Mouse (Mus musculus) intestine, postnatal 0 days (tissue): ENCODE measurements around the gene Cdk2ap2. TPM values are rescaled to one million over a fixed set of nuclear protein-coding genes. Genes with fewer than 3 reads are reported as not detected.

Source experiments
- ATAC-seq: fragments of 200-750 bp; cut with Nextera tagmentation; 2 replicates; pipeline ENCODE4 v1.8.0; 2017; ENCODE audit warnings: mild to moderate bottlenecking, moderate TSS enrichment, moderate library complexity
- H3K27ac ChIP-seq: fragments of 300-500 bp; sonication (generic); 2 replicates; pipeline ENCODE4 v1.5.1; 2014; ENCODE audit warnings: mild to moderate bottlenecking, low read depth, low read length, moderate library complexity
- H3K27me3 ChIP-seq: fragments of 300-500 bp; sonication (generic); replicated peaks from 2 replicates; pipeline ENCODE4 v1.6.1; 2014; ENCODE audit warnings: low read length, mixed read lengths; ENCODE audit not compliant: control insufficient read depth, insufficient read depth
- H3K36me3 ChIP-seq: fragments of 300-500 bp; sonication (generic); 2 replicates; pipeline ENCODE4 v1.6.1; 2014; ENCODE audit warnings: mild to moderate bottlenecking, moderate library complexity; ENCODE audit not compliant: control insufficient read depth, insufficient read depth
- H3K4me1 ChIP-seq: fragments of 300-500 bp; sonication (generic); replicated peaks from 2 replicates; pipeline ENCODE4 v1.6.1; 2014; ENCODE audit warnings: antibody characterized with exemption, low read length, mixed read lengths; ENCODE audit not compliant: control insufficient read depth, insufficient read depth
- H3K4me2 ChIP-seq: fragments of 300-500 bp; sonication (generic); replicated peaks from 2 replicates; pipeline ENCODE4 v1.6.1; 2014; ENCODE audit warnings: low read depth, mild to moderate bottlenecking, moderate library complexity
- H3K4me3 ChIP-seq: fragments of 300-500 bp; sonication (generic); 2 replicates; pipeline ENCODE4 v1.5.1; 2014; ENCODE audit warnings: low read depth, low read length
- H3K9ac ChIP-seq: fragments of 300-500 bp; sonication (generic); 2 replicates; pipeline ENCODE4 v1.6.1; 2014; ENCODE audit warnings: mild to moderate bottlenecking, low read depth, low read length
- H3K9me3 ChIP-seq: fragments of 300-500 bp; sonication (generic); 2 replicates; pipeline ENCODE4 v1.6.1; 2016; ENCODE audit warnings: mixed run types; ENCODE audit not compliant: control insufficient read depth
- CTCF ChIP-seq: sonication (generic); IDR thresholded peaks from 2 replicates; pipeline ENCODE4 v1.5.1; 2016; ENCODE audit warnings: low read depth, mild to moderate bottlenecking, control low read depth, antibody characterized with exemption, moderate library complexity
- WGBS: fragments of 180-500 bp; shearing (Covaris S2); extraction: QIAGEN DNeasy Blood & Tissue Kit; methylation state at CpG from one replicate; pipeline ENCODE4 v1.1.7; 2014; 5-methylcytosine and 5-hydroxymethylcytosine counted together
- polyA plus RNA-seq: library from polyadenylated mRNA; unstranded; fragments of >200 nt; fragmentation: Nextera tagmentation; extraction: Ambion mirVana; gene quantifications from 2 replicates; pipeline ENCODE4 v1.2.1, GENCODE M21; 2015

Cdk2ap2 gene
- polyA plus RNA-seq, 1 experiment from 2014 or later, result 108 TPM

GRCm38 (mm10) chr19:4095802-4096201 lies 1.2 kb upstream of the Cdk2ap2 start:
- no peak for TF ChIP-seq CTCF
- 70% methylated on average over 3 of the region's 3 CpGs for WGBS
- H3K27ac ChIP-seq, result no peak overlapping the region
- no peak overlapping the region for H3K4me2 ChIP-seq
- peaks cover 3% of the 10 kb centered on the region; the same call in 1 of the 2 replicates for H3K4me1 ChIP-seq
- H3K9ac ChIP-seq, result no peak overlapping the region
- no peaks in the 10 kb centered on the region for H3K27me3 ChIP-seq
- no peaks in the 10 kb centered on the region; the same call in 1 of the 2 replicates for H3K36me3 ChIP-seq
- no peaks in the 10 kb centered on the region for H3K9me3 ChIP-seq
- no peak overlapping the region for H3K4me3 ChIP-seq
- ATAC-seq, result no peak

- peaks cover 3% of the 10 kb centered on the region; the same call in 1 of the 2 replicates for H3K4me1 ChIP-seq
- no peaks in the 10 kb centered on the region for H3K27me3 ChIP-seq
- 0% methylated on average over 21 of the region's 21 CpGs for WGBS
- peak overlapping the region; percentile 85 for H3K27ac ChIP-seq
- TF ChIP-seq CTCF, result no peak
- peak; percentile 59 for ATAC-seq
- peak overlapping the region; percentile 76 for H3K4me2 ChIP-seq
- H3K9ac ChIP-seq, result peak overlapping the region; percentile 38
- H3K9me3 ChIP-seq, result no peaks in the 10 kb centered on the region
- peak overlapping the region; percentile 51 for H3K4me3 ChIP-seq
- H3K36me3 ChIP-seq, result no peaks in the 10 kb centered on the region; the same call in 1 of the 2 replicates
These were observed 451 bp downstream of the Cdk2ap2 start for GRCm38 (mm10) chr19:4097441-4097825.

GRCm38 (mm10) chr19:4098426-4098825 lies 1.4 kb downstream of the Cdk2ap2 start:
- no peak overlapping the region for H3K4me3 ChIP-seq
- H3K4me2 ChIP-seq, result peak overlapping the region; percentile 93
- WGBS, result 88% methylated on average over 13 of the region's 13 CpGs

GRCm38 (mm10) chr19:4099056-4099455 lies 2.1 kb downstream of the Cdk2ap2 start:
- Histone ChIP-seq H3K9ac (no peak overlapping the region), H3K27me3 (no peaks in the 10 kb centered on the region), H3K27ac (peak overlapping the region; percentile 79), H3K9me3 (no peaks in the 10 kb centered on the region), H3K4me3 (no peak overlapping the region), H3K4me1 (peaks cover 3% of the 10 kb centered on the region; the same call in 1 of the 2 replicates), H3K4me2 (peak overlapping the region; percentile 93), H3K36me3 (peaks cover 7% of the 10 kb centered on the region; the same call in 1 of the 2 replicates)
- 12% methylated on average over 9 of the region's 9 CpGs for WGBS
- peak; percentile 98 for TF ChIP-seq CTCF
- peak; percentile 25; the same call in 1 of the 2 replicates for ATAC-seq

More at GRCm38 (mm10) chr19:4098426-4098825, 1.4 kb downstream of the Cdk2ap2 start:
- H3K27ac ChIP-seq, result peak overlapping the region; percentile 43
- H3K9me3 ChIP-seq, result no peaks in the 10 kb centered on the region
- H3K4me1 ChIP-seq, result peaks cover 3% of the 10 kb centered on the region; the same call in 1 of the 2 replicates
- no peak for TF ChIP-seq CTCF
- no peaks in the 10 kb centered on the region for H3K27me3 ChIP-seq
- H3K36me3 ChIP-seq, result peaks cover 7% of the 10 kb centered on the region; the same call in 1 of the 2 replicates
- no peak for ATAC-seq
- no peak overlapping the region for H3K9ac ChIP-seq

GRCm38 (mm10) chr19:4099837-4100717 lies 3.1 kb downstream of the Cdk2ap2 start, which contains the start of gene Pitpnm1:
Gene Pitpnm1 (plus strand): TSS chr19:4099998.
- Histone ChIP-seq H3K4me1 (peaks cover 3% of the 10 kb centered on the region; the same call in 1 of the 2 replicates), H3K27ac (peak within 1 kb of the TSS; percentile 79), H3K9me3 (no peaks in the 10 kb centered on the region), H3K4me3 (peak within 1 kb of the TSS; percentile 54), H3K4me2 (peak within 1 kb of the TSS; percentile 93), H3K9ac (peak within 1 kb of the TSS; percentile 69), H3K36me3 (peaks cover 14% of the 10 kb centered on the region; the same call in 1 of the 2 replicates), H3K27me3 (no peaks in the 10 kb centered on the region)
- no peak for ATAC-seq
- TF ChIP-seq CTCF, result no peak
- 1% methylated on average over 53 of the region's 53 CpGs for WGBS

DNA sequence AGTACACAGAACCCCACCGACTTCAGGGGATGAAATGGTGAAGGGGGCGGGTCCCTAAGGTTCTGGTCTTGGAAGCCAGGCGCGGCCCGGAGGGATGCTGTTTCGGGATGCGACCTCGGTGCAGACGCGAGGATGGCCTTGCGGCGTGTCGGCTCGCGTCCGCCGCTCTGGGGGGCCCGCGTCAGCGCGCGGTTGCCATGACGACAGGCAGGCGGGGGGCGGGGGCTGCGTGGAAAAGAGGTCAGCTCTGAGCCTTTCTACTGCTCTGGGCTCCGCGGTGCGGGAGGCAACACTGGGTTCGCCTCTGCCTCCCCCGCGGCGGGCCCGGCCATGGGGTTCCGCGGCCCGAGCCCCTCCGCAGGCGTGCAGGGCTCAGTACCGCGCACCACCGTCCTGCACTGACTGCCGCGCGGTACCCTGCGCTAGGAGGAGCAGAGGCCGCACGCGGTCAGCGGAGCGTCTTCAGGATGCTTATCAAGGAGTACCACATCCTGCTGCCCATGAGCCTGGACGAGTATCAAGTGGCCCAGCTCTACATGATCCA lies 3.8 kb downstream of the Cdk2ap2 start:
- H3K9ac ChIP-seq, result no peak overlapping the region; the same call in 1 of the 2 replicates
- H3K36me3 ChIP-seq, result peaks cover 21% of the 10 kb centered on the region
- no peaks in the 10 kb centered on the region for H3K9me3 ChIP-seq
- ATAC-seq, result no peak
- H3K27ac ChIP-seq, result no peak overlapping the region
- 4% methylated on average over 52 of the region's 52 CpGs for WGBS
- H3K27me3 ChIP-seq, result no peaks in the 10 kb centered on the region
- H3K4me3 ChIP-seq, result peak overlapping the region; percentile 54
- no peak for TF ChIP-seq CTCF
- peaks cover 3% of the 10 kb centered on the region; the same call in 1 of the 2 replicates for H3K4me1 ChIP-seq
- peak overlapping the region; percentile 93 for H3K4me2 ChIP-seq
